Mouse (Mus musculus): ENCODE results near the gene Ube2d2b. TPM values are rescaled to one million over a fixed set of nuclear protein-coding genes. Genes with fewer than 3 reads are reported as not detected.

Gene Ube2d2b
- not detected in 2 replicates for polyA plus RNA-seq (2012; rRNA removed)
- 0.05 and 0.14 TPM in 2 replicates for polyA plus RNA-seq (2014; fragmentation: Nextera tagmentation; extraction: Ambion mirVana)

DNA sequence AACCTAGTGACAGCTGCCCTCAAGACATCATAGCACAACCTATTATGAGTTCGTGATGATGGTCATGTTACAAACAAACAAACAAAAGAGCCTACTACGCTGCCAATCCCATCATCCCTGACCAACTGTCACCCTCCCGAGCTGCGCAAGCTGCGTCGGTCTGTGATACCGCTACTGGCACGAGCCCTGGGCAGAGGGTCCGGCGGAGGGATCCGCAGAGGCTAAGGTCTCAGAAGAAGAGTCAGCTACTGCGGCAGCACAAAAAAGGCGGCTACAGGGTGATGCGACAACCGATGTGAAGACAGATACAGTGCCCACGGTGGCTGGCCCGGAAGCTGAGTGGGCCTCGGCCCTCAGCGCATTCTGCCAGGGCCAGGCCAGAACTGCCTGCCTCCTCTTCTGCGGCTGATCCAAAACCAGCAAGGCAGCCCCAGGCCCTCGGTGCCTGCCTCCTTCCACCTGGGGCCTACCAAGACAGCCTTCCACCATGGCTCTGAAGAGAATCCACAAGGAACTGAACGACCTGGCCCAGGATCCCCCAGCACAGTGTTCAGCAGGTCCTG, at the start of gene Ube2d2b:
Ube2d2b (plus strand) TSS at position 102 of the 563 bp plus-strand sequence.
- WGBS (ENCODE audit: insufficient replicate concordance), result 93% methylated on average over 22 of the region's 22 CpGs

DNA sequence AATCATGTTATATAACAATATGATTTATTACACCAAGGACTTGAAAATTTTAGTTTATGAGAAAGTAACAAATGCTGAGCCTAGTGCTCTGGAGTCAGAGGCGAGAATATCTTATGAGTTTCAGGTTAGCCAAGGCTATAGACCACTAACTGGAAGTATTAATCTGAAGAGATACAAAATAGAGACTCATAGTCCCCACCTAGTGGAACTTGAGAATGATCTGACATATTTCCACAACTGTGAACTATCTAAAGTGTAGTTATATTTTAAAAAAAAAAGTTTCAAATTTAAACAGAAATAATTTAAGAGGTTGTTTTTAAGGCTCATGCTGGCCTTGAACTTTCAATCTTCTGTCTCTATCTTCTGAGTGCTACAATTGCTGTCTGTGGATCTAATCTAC, 47.5 kb upstream of the Ube2d2b start:
- ATAC-seq (ENCODE audit: insufficient read depth), result no peak
- Histone ChIP-seq H3K9ac (replicated peaks) (no peak overlapping the region), H3K9me3 (ENCODE audit: control insufficient read depth, low read length) (no peaks in the 10 kb centered on the region), H3K36me3 (replicated peaks; ENCODE audit: control insufficient read depth, insufficient read depth, low read depth) (peaks cover 44% of the 10 kb centered on the region), H3K4me1 (replicated peaks; ENCODE audit: control insufficient read depth in 2 of 2, insufficient read depth in 2 of 2, low read length in 1 of 2) (no peaks in the 10 kb centered on the region), H3K4me3 (ENCODE audit: insufficient read depth in 1 of 2, low read depth in 2 of 2, low read length in 2 of 2) (no peak overlapping the region), H3K27me3 (ENCODE audit: control insufficient read depth, insufficient read depth, low read length) (no peaks in the 10 kb centered on the region), H3K27ac (no peak overlapping the region), H3K4me2 (ENCODE audit: low read depth) (no peak overlapping the region)
- TF ChIP-seq EP300 (IDR thresholded peaks at IDR 0.05; ENCODE audit: low read depth) (no peak), CTCF (IDR thresholded peaks at IDR 0.05; ENCODE audit: low read depth) (no peak)
- DNase-seq (ENCODE audit: low read depth in 3 of 3, low spot score in 3 of 3), result no peak
- 87% methylated on average over 1 of the region's 1 CpGs for WGBS (ENCODE audit: insufficient replicate concordance)

More for the DNA sequence above, at the start of gene Ube2d2b:
- no peak for TF ChIP-seq CTCF (IDR thresholded peaks at IDR 0.05; ENCODE audit: low read depth)
- TF ChIP-seq EP300 (IDR thresholded peaks at IDR 0.05; ENCODE audit: low read depth), result no peak
- no peak within 1 kb of the TSS for H3K9ac ChIP-seq (replicated peaks)
- no peak within 1 kb of the TSS for H3K4me2 ChIP-seq (ENCODE audit: low read depth)
- H3K27ac ChIP-seq, result no peak within 1 kb of the TSS
- no peaks in the 10 kb centered on the region for H3K9me3 ChIP-seq (ENCODE audit: control insufficient read depth, low read length)
- no peak for ATAC-seq (ENCODE audit: insufficient read depth)
- no peak within 1 kb of the TSS for H3K4me3 ChIP-seq (ENCODE audit: insufficient read depth in 1 of 2, low read depth in 2 of 2, low read length in 2 of 2)
- peaks cover 2 to 4% of the 10 kb centered on the region in 2 experiments; a peak in 3 of 4 replicates for H3K4me1 ChIP-seq (replicated peaks; ENCODE audit: control insufficient read depth in 2 of 2, insufficient read depth in 2 of 2, low read length in 1 of 2)
- no peak for DNase-seq (ENCODE audit: low read depth in 3 of 3, low spot score in 3 of 3)
- H3K27me3 ChIP-seq (ENCODE audit: control insufficient read depth, insufficient read depth, low read length), result no peaks in the 10 kb centered on the region
- H3K36me3 ChIP-seq (replicated peaks; ENCODE audit: control insufficient read depth, insufficient read depth, low read depth), result peaks cover 3% of the 10 kb centered on the region; the same call in 1 of the 2 replicates

DNA sequence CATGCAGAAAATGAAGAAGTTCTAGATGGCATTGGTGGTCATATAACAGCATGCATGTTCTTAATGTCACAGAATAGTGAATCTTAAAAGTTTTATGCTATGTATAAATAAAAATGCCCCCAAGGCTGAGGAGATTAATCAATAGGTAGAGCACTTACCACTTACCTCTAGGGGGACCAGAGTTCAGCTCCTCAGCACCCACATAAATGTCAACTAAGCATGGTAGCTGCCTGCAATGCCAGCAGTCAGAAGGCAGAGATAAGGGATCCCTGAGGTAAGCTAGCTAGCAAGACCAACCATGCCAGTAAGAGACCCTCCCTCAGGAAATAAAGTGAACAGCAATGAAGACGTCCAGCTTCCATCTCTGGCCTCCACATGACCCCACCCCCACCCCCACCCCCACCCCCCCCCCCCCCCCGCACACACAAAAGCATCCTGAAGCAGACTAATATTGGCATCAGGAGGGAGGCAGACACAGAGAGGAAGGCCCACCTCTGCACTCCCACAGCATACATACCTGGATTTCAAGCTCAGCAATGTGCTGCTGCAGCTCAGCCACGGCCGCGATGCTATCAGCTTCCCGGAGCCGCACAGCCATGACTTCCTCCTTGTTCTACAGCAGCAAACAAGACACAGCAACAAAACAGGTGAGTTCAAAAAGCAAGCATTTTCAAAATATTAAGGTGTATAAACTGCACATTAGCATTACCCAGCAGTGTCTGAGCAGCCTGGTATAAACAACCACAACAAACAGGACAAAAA, 42.0 kb upstream of the Ube2d2b start:
- no peaks in the 10 kb centered on the region for H3K9me3 ChIP-seq (ENCODE audit: control insufficient read depth, low read length)
- DNase-seq (ENCODE audit: low read depth in 3 of 3, low spot score in 3 of 3) (no peak), ATAC-seq (ENCODE audit: insufficient read depth) (no peak)
- H3K9ac ChIP-seq (replicated peaks), result no peak overlapping the region
- no peaks in the 10 kb centered on the region for H3K4me1 ChIP-seq (replicated peaks; ENCODE audit: control insufficient read depth in 2 of 2, insufficient read depth in 2 of 2, low read length in 1 of 2)
- peaks cover 55% of the 10 kb centered on the region for H3K36me3 ChIP-seq (replicated peaks; ENCODE audit: control insufficient read depth, insufficient read depth, low read depth)
- H3K27ac ChIP-seq, result no peak overlapping the region
- H3K27me3 ChIP-seq (ENCODE audit: control insufficient read depth, insufficient read depth, low read length), result no peaks in the 10 kb centered on the region
- H3K4me2 ChIP-seq (ENCODE audit: low read depth), result no peak overlapping the region
- H3K4me3 ChIP-seq (ENCODE audit: insufficient read depth in 1 of 2, low read depth in 2 of 2, low read length in 2 of 2), result no peak overlapping the region
- 56% methylated on average over 7 of the region's 7 CpGs for whole genome bisulfite sequencing (ENCODE audit: insufficient replicate concordance)
- TF ChIP-seq EP300 (IDR thresholded peaks at IDR 0.05; ENCODE audit: low read depth), result no peak
- TF ChIP-seq CTCF (IDR thresholded peaks at IDR 0.05; ENCODE audit: low read depth), result no peak

DNA sequence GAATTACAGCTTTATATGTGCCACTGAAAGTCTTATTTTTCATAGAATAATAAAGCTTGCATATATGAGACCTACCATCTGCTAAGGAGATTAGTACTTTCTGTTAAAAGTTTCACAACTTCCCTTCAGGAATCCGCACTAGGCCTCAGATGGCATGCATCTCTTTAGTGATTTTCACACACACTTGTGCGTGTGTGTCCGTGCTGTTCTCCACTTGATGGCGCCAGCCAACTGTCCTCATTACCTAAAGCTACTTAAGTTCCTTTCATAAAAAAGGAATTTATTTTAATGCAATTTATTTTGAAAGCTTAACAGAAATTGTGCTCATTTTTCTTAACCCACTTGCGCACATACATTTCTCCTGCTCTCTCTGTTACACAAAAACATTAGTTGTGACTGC, 40.4 kb upstream of the Ube2d2b start:
- ATAC-seq (ENCODE audit: insufficient read depth), result no peak
- no peaks in the 10 kb centered on the region for H3K4me1 ChIP-seq (replicated peaks; ENCODE audit: control insufficient read depth in 2 of 2, insufficient read depth in 2 of 2, low read length in 1 of 2)
- H3K27ac ChIP-seq, result no peak overlapping the region
- H3K27me3 ChIP-seq (ENCODE audit: control insufficient read depth, insufficient read depth, low read length), result no peaks in the 10 kb centered on the region
- no peak for DNase-seq (ENCODE audit: low read depth in 3 of 3, low spot score in 3 of 3)
- no peaks in the 10 kb centered on the region for H3K9me3 ChIP-seq (ENCODE audit: control insufficient read depth, low read length)
- TF ChIP-seq CTCF (IDR thresholded peaks at IDR 0.05; ENCODE audit: low read depth) (peak; percentile 54), EP300 (IDR thresholded peaks at IDR 0.05; ENCODE audit: low read depth) (no peak)
- H3K4me2 ChIP-seq (ENCODE audit: low read depth), result no peak overlapping the region
- WGBS (ENCODE audit: insufficient replicate concordance), result 68% methylated on average over 5 of the region's 5 CpGs
- no peak overlapping the region for H3K9ac ChIP-seq (replicated peaks)
- H3K4me3 ChIP-seq (ENCODE audit: insufficient read depth in 1 of 2, low read depth in 2 of 2, low read length in 2 of 2), result no peak overlapping the region
- H3K36me3 ChIP-seq (replicated peaks; ENCODE audit: control insufficient read depth, insufficient read depth, low read depth), result peaks cover 46% of the 10 kb centered on the region

DNA sequence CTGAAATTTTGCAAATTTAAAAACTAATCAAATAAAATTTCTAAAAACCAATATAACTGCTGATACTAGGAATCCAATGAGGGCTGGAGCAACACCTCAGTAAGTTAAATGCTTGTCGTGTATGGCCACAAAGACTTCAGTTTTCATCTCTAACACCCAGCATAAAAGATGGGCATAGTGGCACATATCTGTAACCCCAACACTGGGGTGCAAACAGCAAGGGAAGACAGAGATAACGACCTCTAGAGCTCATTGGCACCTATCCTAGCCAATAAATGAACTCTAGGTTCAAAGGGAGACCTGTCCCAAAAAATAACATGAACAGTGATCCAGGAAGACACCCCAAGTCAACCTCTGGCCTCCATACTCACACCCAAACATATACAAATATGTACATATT, 37.9 kb upstream of the Ube2d2b start:
- DNase-seq (ENCODE audit: low read depth in 3 of 3, low spot score in 3 of 3), result no peak
- H3K4me1 ChIP-seq (replicated peaks; ENCODE audit: control insufficient read depth in 2 of 2, insufficient read depth in 2 of 2, low read length in 1 of 2), result no peaks in the 10 kb centered on the region
- H3K9ac ChIP-seq (replicated peaks), result no peak overlapping the region
- 41% methylated on average over 2 of the region's 2 CpGs for WGBS (ENCODE audit: insufficient replicate concordance)
- no peak overlapping the region for H3K4me3 ChIP-seq (ENCODE audit: insufficient read depth in 1 of 2, low read depth in 2 of 2, low read length in 2 of 2)
- no peak overlapping the region for H3K27ac ChIP-seq
- H3K27me3 ChIP-seq (ENCODE audit: control insufficient read depth, insufficient read depth, low read length), result no peaks in the 10 kb centered on the region
- peaks cover 49% of the 10 kb centered on the region for H3K36me3 ChIP-seq (replicated peaks; ENCODE audit: control insufficient read depth, insufficient read depth, low read depth)
- no peaks in the 10 kb centered on the region for H3K9me3 ChIP-seq (ENCODE audit: control insufficient read depth, low read length)
- H3K4me2 ChIP-seq (ENCODE audit: low read depth), result no peak overlapping the region
- TF ChIP-seq EP300 (IDR thresholded peaks at IDR 0.05; ENCODE audit: low read depth), result peak; percentile 33; the same call in 1 of the 2 replicates
- no peak for TF ChIP-seq CTCF (IDR thresholded peaks at IDR 0.05; ENCODE audit: low read depth)
- ATAC-seq (ENCODE audit: insufficient read depth), result peak; percentile 45; the same call in 1 of the 2 replicates
